Mouse (Mus musculus) lung, postnatal 0 days (tissue): ENCODE results near the gene Erg28. TPM values are rescaled to one million over a fixed set of nuclear protein-coding genes. Genes with fewer than 3 reads are reported as not detected.

Experiments
- ATAC-seq: fragments of 200-750 bp; cut with Nextera tagmentation; 2 replicates; pipeline ENCODE4 v1.8.0; 2017; ENCODE audit warnings: moderate library complexity
- DNase-seq: peaks from one replicate; pipeline ENCODE4 v3.0.0-alpha.2; 2016; ENCODE audit warnings: low spot score
- H3K27ac ChIP-seq: fragments of 300-500 bp; sonication (generic); 2 replicates; pipeline ENCODE4 v1.5.1; 2014; ENCODE audit warnings: antibody characterized with exemption, mild to moderate bottlenecking, low read length, mixed read lengths
- H3K27me3 ChIP-seq: fragments of 300-500 bp; sonication (generic); replicated peaks from 2 replicates; pipeline ENCODE4 v1.6.1; 2014; ENCODE audit warnings: low read length, mixed read lengths; ENCODE audit not compliant: insufficient read depth
- H3K36me3 ChIP-seq: fragments of 300-500 bp; sonication (generic); 2 replicates; pipeline ENCODE4 v1.6.1; 2014; ENCODE audit warnings: low read length, mixed read lengths; ENCODE audit not compliant: insufficient read depth
- H3K4me1 ChIP-seq: fragments of 300-500 bp; sonication (generic); 2 replicates; pipeline ENCODE4 v1.6.1; 2014; ENCODE audit warnings: antibody characterized with exemption, low read depth, low read length, mixed read lengths; ENCODE audit not compliant: insufficient read depth
- H3K4me2 ChIP-seq: fragments of 300-500 bp; sonication (generic); replicated peaks from 2 replicates; pipeline ENCODE4 v1.6.1; 2014; ENCODE audit warnings: low read depth, mild to moderate bottlenecking, low read length, moderate library complexity, mixed read lengths
- H3K4me3 ChIP-seq: fragments of 300-500 bp; sonication (generic); 2 replicates; pipeline ENCODE4 v1.5.1; 2014; ENCODE audit warnings: low read depth, low read length
- H3K9ac ChIP-seq: fragments of 300-500 bp; sonication (generic); replicated peaks from 2 replicates; pipeline ENCODE4 v1.6.1; 2014; ENCODE audit warnings: low read depth, mild to moderate bottlenecking
- H3K9me3 ChIP-seq: fragments of 300-500 bp; sonication (generic); 2 replicates; pipeline ENCODE4 v1.6.1; 2016; ENCODE audit warnings: low read length, mixed read lengths
- CTCF ChIP-seq: IDR thresholded peaks from 2 replicates; pipeline ENCODE4 v1.5.1; 2016; ENCODE audit warnings: antibody characterized with exemption, mild to moderate bottlenecking
- EP300 ChIP-seq: IDR thresholded peaks from 2 replicates; pipeline ENCODE4 v1.6.1; 2016; ENCODE audit warnings: antibody characterized with exemption, mild to moderate bottlenecking, control low read depth
- WGBS: fragments of 180-500 bp; shearing (Covaris S2); extraction: QIAGEN DNeasy Blood & Tissue Kit; methylation state at CpG from one replicate; pipeline ENCODE4 v1.1.7; 2014; 5-methylcytosine and 5-hydroxymethylcytosine counted together
- polyA plus RNA-seq: library from polyadenylated mRNA; unstranded; fragments of >200 nt; fragmentation: Nextera tagmentation; extraction: Ambion mirVana; gene quantifications from 2 replicates; pipeline ENCODE4 v1.2.1, GENCODE M21; 2015

Erg28 gene
- polyA plus RNA-seq, 1 experiment from 2014 or later: 80.8 TPM

- Histone ChIP-seq H3K9ac (no peak overlapping the region), H3K27ac (no peak overlapping the region), H3K4me1 (no peaks in the 10 kb centered on the region), H3K4me3 (no peak overlapping the region), H3K4me2 (no peak overlapping the region), H3K27me3 (no peaks in the 10 kb centered on the region), H3K36me3 (no peaks in the 10 kb centered on the region), H3K9me3 (no peaks in the 10 kb centered on the region)
- 58% methylated on average over 19 of the region's 19 CpGs for WGBS
- no peak for DNase-seq
- no peak for ATAC-seq
- TF ChIP-seq CTCF (no peak), EP300 (no peak)
Observed at GRCm38 (mm10) chr12:85784916-85785815, 39.2 kb downstream of the Erg28 start.

DNA sequence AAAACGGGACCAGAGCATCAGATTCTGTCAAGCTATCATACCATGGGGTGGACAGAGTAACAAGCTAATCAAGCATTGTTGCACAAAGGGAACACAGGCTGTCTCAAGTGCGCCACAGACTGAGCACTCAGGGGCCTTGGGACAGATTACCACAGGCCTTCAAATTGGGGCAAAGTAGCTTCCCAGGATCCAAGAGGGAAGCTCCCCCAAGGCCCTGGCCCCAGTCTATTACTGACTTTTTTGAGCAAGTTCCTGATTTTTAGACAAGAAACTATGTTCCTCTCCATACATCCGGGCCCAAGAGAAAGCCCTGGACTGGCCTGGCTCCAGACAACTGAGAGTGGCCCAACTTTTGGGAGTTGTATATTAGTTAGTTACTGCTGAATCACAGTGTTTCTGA is 42.7 kb downstream of the Erg28 start:
- ATAC-seq (no peak), DNase-seq (peak; percentile 22)
- H3K4me3 ChIP-seq: no peak overlapping the region
- H3K9ac ChIP-seq: no peak overlapping the region
- no peaks in the 10 kb centered on the region for H3K27me3 ChIP-seq
- TF ChIP-seq EP300: no peak
- TF ChIP-seq CTCF: no peak
- H3K9me3 ChIP-seq: no peaks in the 10 kb centered on the region
- H3K4me1 ChIP-seq: no peaks in the 10 kb centered on the region
- no peak overlapping the region for H3K4me2 ChIP-seq
- H3K36me3 ChIP-seq: no peaks in the 10 kb centered on the region
- 85% methylated on average over 3 of the region's 3 CpGs for WGBS
- H3K27ac ChIP-seq: no peak overlapping the region

GRCm38 (mm10) chr12:85779707-85780106 is 44.6 kb downstream of the Erg28 start:
- WGBS: 72% methylated on average over 5 of the region's 5 CpGs
- H3K9me3 ChIP-seq: no peaks in the 10 kb centered on the region
- no peak overlapping the region for H3K4me2 ChIP-seq
- ATAC-seq (no peak), DNase-seq (no peak)
- H3K27me3 ChIP-seq: no peaks in the 10 kb centered on the region
- no peak overlapping the region for H3K9ac ChIP-seq
- no peak overlapping the region for H3K4me3 ChIP-seq
- no peaks in the 10 kb centered on the region for H3K36me3 ChIP-seq
- TF ChIP-seq EP300 (no peak), CTCF (no peak)
- no peak overlapping the region for H3K27ac ChIP-seq
- H3K4me1 ChIP-seq: no peaks in the 10 kb centered on the region

DNA sequence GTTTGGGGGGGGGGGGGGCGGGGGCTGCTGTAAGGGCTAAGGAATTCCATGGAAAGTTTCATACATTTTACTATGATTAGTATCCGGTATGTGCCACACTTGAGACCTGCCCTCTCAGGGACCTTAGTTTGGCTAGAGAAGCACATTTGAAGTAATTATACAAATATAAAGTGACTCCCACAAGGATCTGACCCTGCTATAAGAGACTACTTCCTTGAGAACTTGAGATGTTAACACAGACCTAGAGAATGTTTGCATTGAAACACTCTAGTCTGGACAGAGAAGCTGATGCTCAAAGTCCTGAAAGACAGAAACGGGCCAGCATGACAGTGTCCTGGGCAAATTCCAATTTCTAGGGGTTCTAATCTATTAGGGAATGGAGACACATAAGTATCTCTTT is 45.4 kb downstream of the Erg28 start:
- Histone ChIP-seq H3K27ac (no peak overlapping the region), H3K9ac (no peak overlapping the region), H3K36me3 (no peaks in the 10 kb centered on the region), H3K4me2 (no peak overlapping the region), H3K4me3 (no peak overlapping the region), H3K27me3 (no peaks in the 10 kb centered on the region), H3K4me1 (no peaks in the 10 kb centered on the region), H3K9me3 (no peaks in the 10 kb centered on the region)
- peak; percentile 75 for DNase-seq
- WGBS: 18% methylated on average over 3 of the region's 3 CpGs
- ATAC-seq: peak; percentile 85
- TF ChIP-seq EP300 (peak; percentile 63), CTCF (no peak)

DNA sequence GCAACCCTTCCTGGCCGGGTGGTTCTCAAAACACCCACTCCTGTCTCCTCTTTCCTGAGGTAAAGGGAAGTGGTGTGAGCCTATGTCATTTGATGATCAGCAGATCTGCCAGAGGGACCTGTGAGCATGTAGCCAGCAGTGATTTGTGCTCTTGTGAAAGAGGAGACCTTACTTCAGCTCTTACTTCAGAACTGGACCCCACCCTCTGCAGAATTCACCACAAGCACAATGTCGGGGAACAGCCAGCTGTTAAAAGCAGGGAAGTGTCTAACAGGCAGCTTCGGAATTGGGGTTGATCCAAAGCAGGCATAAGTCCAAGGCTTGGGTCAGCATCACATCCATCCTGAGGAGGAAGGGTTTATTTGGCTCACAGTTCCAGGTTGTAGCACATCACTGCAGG is 53.0 kb downstream of the Erg28 start:
- H3K4me1 ChIP-seq: no peaks in the 10 kb centered on the region
- ATAC-seq (peak; percentile 44), DNase-seq (peak; percentile 41)
- no peak overlapping the region for H3K9ac ChIP-seq
- no peak overlapping the region for H3K4me2 ChIP-seq
- no peak overlapping the region for H3K4me3 ChIP-seq
- H3K36me3 ChIP-seq: no peaks in the 10 kb centered on the region
- 34% methylated on average over 3 of the region's 3 CpGs for WGBS
- H3K9me3 ChIP-seq: no peaks in the 10 kb centered on the region
- H3K27me3 ChIP-seq: no peaks in the 10 kb centered on the region
- TF ChIP-seq EP300: no peak
- TF ChIP-seq CTCF: no peak
- no peak overlapping the region for H3K27ac ChIP-seq

DNA sequence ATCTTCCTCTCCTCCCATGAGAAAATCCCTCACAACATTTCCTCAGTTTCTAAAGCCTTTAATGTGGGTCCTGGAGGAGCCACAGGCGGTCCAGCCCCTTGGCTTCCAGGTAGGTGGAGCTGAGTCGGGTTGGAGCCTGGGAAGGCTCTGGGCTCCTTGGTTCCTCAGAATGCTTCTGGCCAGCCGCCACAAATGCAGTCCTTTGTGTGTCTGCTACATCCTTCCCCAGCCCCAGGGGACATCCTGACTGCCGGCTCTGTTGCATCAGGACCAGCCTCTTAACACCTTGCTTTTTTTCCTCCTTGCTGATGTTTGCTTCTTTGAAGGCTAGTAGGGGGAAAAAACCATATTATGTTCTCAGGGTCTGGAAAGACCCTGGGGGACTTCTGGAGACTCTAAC is 56.6 kb downstream of the Erg28 start:
- no peak overlapping the region for H3K4me2 ChIP-seq
- no peaks in the 10 kb centered on the region for H3K9me3 ChIP-seq
- TF ChIP-seq EP300 (no peak), CTCF (no peak)
- no peak for ATAC-seq
- H3K36me3 ChIP-seq: no peaks in the 10 kb centered on the region
- H3K9ac ChIP-seq: no peak overlapping the region
- WGBS: 49% methylated on average over 4 of the region's 4 CpGs
- no peaks in the 10 kb centered on the region for H3K27me3 ChIP-seq
- H3K4me3 ChIP-seq: no peak overlapping the region
- H3K4me1 ChIP-seq: no peaks in the 10 kb centered on the region
- no peak for DNase-seq
- no peak overlapping the region for H3K27ac ChIP-seq
